Mouse (Mus musculus): Measurements from ENCODE around the gene Mob4. TPM values are rescaled to one million over a fixed set of nuclear protein-coding genes. Genes with fewer than 3 reads are reported as not detected.

The Mob4 gene
- total and polyA plus RNA-seq, 3 experiments: 11.1 to 32.0 (median 27.8) TPM

- H3K4me1 ChIP-seq (ENCODE audit: control insufficient read depth, insufficient read depth, low read length): no peaks in the 10 kb centered on the region
- no peak overlapping the region for H3K27ac ChIP-seq
- H3K4me3 ChIP-seq: no peak overlapping the region
- TF ChIP-seq EP300 (IDR thresholded peaks at IDR 0.05; ENCODE audit: insufficient read depth, low read depth, low read length) (no peak), POLR2A (IDR thresholded peaks at IDR 0.05; ENCODE audit: insufficient read depth, low read depth, low read length) (no peak), CTCF (IDR thresholded peaks at IDR 0.05) (no peak)
- no peaks in the 10 kb centered on the region for H3K36me3 ChIP-seq (ENCODE audit: control insufficient read depth, insufficient read depth, low read length)
- intact Hi-C loops (cut with DNase I): no loop called here
- 87% methylated on average over 4 of the region's 4 CpGs for WGBS
- no peaks in the 10 kb centered on the region for H3K27me3 ChIP-seq (ENCODE audit: control insufficient read depth, insufficient read depth, low read length)
- H3K9ac ChIP-seq (ENCODE audit: low read depth, low read length): no peak overlapping the region
- no peaks in the 10 kb centered on the region for H3K79me2 ChIP-seq (replicated peaks; ENCODE audit: control insufficient read depth, insufficient read depth, low read length)
- no peak for DNase-seq
These were observed 36.5 kb downstream of the Mob4 start for GRCm38 (mm10) chr1:55167560-55167959.

DNA sequence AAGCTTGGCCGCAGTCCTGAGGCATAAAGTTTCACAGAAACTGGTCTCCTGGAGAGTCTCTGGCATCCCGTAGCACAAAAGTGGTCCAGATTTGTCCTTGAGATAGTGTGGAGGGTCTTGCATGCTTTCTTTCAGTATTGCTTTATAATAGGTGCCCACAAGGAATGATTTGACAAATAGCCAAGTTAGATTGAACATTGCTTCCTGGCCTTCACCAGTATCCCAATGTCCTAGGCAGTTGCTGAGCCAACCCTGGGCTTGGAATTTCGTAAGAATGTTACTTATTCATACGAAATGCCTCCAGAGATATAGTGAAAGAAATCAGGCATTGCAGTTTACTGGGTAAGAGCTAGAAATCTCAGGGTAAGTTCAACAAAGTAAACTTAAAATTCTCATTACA lies 37.6 kb downstream of the Mob4 start:
- no peaks in the 10 kb centered on the region for H3K27me3 ChIP-seq (ENCODE audit: control insufficient read depth, insufficient read depth, low read length)
- WGBS: 94% methylated on average over 4 of the region's 4 CpGs
- no peaks in the 10 kb centered on the region for H3K79me2 ChIP-seq (replicated peaks; ENCODE audit: control insufficient read depth, insufficient read depth, low read length)
- no peaks in the 10 kb centered on the region for H3K36me3 ChIP-seq (ENCODE audit: control insufficient read depth, insufficient read depth, low read length)
- H3K27ac ChIP-seq: no peak overlapping the region
- no peak overlapping the region for H3K9ac ChIP-seq (ENCODE audit: low read depth, low read length)
- H3K4me3 ChIP-seq: no peak overlapping the region
- TF ChIP-seq POLR2A (IDR thresholded peaks at IDR 0.05; ENCODE audit: insufficient read depth, low read depth, low read length) (no peak), EP300 (IDR thresholded peaks at IDR 0.05; ENCODE audit: insufficient read depth, low read depth, low read length) (no peak)
- intact Hi-C loops (cut with DNase I): no loop called here
- DNase-seq: no peak
- H3K4me1 ChIP-seq (ENCODE audit: control insufficient read depth, insufficient read depth, low read length): no peaks in the 10 kb centered on the region

DNA sequence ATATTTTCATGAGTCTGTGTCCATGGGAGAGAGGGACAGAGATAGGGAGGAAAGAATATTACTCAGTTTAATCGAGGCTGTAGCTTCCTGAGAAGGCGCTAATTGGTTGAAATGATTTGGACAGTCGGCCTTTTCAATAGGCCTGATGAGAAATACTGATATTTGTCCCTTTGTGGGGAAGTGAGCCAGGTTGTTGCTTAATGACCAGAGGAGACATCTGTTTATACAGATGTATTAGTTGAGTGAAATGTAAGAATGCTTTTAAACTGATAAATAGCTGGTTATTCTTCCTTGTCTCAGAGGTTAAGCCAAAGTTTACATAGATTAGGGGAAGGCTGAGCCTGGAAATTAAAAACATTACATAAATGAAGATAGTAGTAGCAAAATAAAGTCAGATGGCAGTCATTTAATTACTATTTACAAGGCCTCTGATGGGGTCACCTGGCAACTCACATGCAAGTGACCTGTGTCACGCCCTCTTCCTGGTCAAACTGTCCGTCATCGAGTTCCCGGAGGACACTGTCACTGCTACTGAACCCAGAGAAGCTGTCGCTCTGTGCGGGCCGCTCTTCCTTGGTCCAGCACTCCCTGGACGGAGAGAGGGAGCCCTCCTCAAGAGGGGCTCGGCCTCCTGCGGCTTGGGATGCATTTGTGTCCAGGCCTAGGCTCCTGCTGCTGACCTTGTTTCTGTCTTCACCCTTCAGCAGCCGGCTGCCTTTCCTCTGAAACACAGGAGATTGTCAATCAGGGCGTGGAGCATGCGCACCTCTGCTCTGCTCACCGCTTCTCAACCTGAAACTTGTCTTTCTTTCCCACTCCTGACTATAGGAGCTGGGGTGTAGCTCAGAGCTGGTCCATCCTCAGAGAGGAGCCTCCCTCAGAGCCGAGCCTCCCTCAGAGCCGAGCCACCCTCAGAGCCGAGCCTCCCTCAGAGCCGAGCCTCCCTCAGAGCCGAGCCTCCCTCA lies 40.6 kb downstream of the Mob4 start:
- Histone ChIP-seq H3K4me1 (ENCODE audit: control insufficient read depth, insufficient read depth, low read length) (no peaks in the 10 kb centered on the region), H3K27me3 (ENCODE audit: control insufficient read depth, insufficient read depth, low read length) (no peaks in the 10 kb centered on the region), H3K36me3 (ENCODE audit: control insufficient read depth, insufficient read depth, low read length) (no peaks in the 10 kb centered on the region), H3K9ac (ENCODE audit: low read depth, low read length) (no peak overlapping the region), H3K27ac (no peak overlapping the region), H3K79me2 (replicated peaks; ENCODE audit: control insufficient read depth, insufficient read depth, low read length) (no peaks in the 10 kb centered on the region), H3K4me3 (no peak overlapping the region)
- 64% methylated on average over 22 of the region's 22 CpGs for WGBS
- intact Hi-C loops (cut with DNase I): no loop called here
- TF ChIP-seq CTCF (IDR thresholded peaks at IDR 0.05) (no peak), EP300 (IDR thresholded peaks at IDR 0.05; ENCODE audit: insufficient read depth, low read depth, low read length) (no peak), POLR2A (IDR thresholded peaks at IDR 0.05; ENCODE audit: insufficient read depth, low read depth, low read length) (no peak)
- DNase-seq: no peak

GRCm38 (mm10) chr1:55173720-55174557 lies 42.9 kb downstream of the Mob4 start:
- no peaks in the 10 kb centered on the region for H3K4me1 ChIP-seq (ENCODE audit: control insufficient read depth, insufficient read depth, low read length)
- no peak for DNase-seq
- H3K4me3 ChIP-seq: no peak overlapping the region
- H3K27me3 ChIP-seq (ENCODE audit: control insufficient read depth, insufficient read depth, low read length): no peaks in the 10 kb centered on the region
- WGBS: 85% methylated on average over 10 of the region's 10 CpGs
- no peaks in the 10 kb centered on the region for H3K79me2 ChIP-seq (replicated peaks; ENCODE audit: control insufficient read depth, insufficient read depth, low read length)
- intact Hi-C loops (cut with DNase I): no loop called here
- H3K36me3 ChIP-seq (ENCODE audit: control insufficient read depth, insufficient read depth, low read length): no peaks in the 10 kb centered on the region
- no peak for TF ChIP-seq EP300 (IDR thresholded peaks at IDR 0.05; ENCODE audit: insufficient read depth, low read depth, low read length)
- TF ChIP-seq POLR2A (IDR thresholded peaks at IDR 0.05; ENCODE audit: insufficient read depth, low read depth, low read length): no peak
- TF ChIP-seq CTCF (IDR thresholded peaks at IDR 0.05): no peak
- no peak overlapping the region for H3K27ac ChIP-seq
- no peak overlapping the region for H3K9ac ChIP-seq (ENCODE audit: low read depth, low read length)

DNA sequence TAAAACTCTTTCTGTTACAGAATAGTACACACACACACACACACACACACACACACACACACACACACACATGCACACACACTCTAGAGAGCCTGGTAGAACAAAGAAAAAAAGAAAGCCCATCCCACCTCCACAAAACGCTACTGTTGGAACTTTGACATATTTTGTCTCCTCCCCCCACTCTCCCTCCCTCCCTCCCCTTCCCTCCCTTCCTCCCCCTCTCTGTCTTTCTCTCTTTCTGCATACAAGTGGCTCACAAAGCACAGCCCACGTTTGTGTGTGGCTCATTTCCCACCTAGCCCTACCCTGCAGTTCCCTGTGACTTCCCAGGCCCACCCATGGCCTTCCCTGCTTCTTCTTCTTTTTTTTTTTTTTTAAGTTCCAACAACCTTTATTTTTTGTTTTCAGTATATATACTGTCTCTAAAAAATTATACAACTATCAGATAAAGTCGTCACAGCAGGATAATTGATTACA lies 43.6 kb downstream of the Mob4 start:
- no peaks in the 10 kb centered on the region for H3K4me1 ChIP-seq (ENCODE audit: control insufficient read depth, insufficient read depth, low read length)
- H3K27me3 ChIP-seq (ENCODE audit: control insufficient read depth, insufficient read depth, low read length): no peaks in the 10 kb centered on the region
- intact Hi-C loops (cut with DNase I): no loop called here
- no peak for DNase-seq
- TF ChIP-seq POLR2A (IDR thresholded peaks at IDR 0.05; ENCODE audit: insufficient read depth, low read depth, low read length) (no peak), EP300 (IDR thresholded peaks at IDR 0.05; ENCODE audit: insufficient read depth, low read depth, low read length) (no peak), CTCF (IDR thresholded peaks at IDR 0.05) (no peak)
- H3K4me3 ChIP-seq: no peak overlapping the region
- no peak overlapping the region for H3K27ac ChIP-seq
- H3K36me3 ChIP-seq (ENCODE audit: control insufficient read depth, insufficient read depth, low read length): no peaks in the 10 kb centered on the region
- H3K79me2 ChIP-seq (replicated peaks; ENCODE audit: control insufficient read depth, insufficient read depth, low read length): no peaks in the 10 kb centered on the region
- 37% methylated on average over 3 of the region's 3 CpGs for WGBS
- H3K9ac ChIP-seq (ENCODE audit: low read depth, low read length): no peak overlapping the region
